Mouse (Mus musculus) ES-E14 (cell line): ENCODE measurements around the gene Mob3b.

Experiments used
- ZC3H11A ChIP-seq: IDR thresholded peaks from 2 replicates; pipeline ENCODE4 v1.6.1; 2012; ENCODE audit warnings: low read depth, mild to moderate bottlenecking, inconsistent platforms, low read length, borderline replicate concordance
- ZNF384 ChIP-seq: IDR thresholded peaks from 2 replicates; pipeline ENCODE4 v1.6.1; 2012; ENCODE audit warnings: low read depth, low read length, inconsistent platforms

- no peak for TF ChIP-seq ZC3H11A
- TF ChIP-seq ZNF384: no peak
These were observed 96.9 kb downstream of the Mob3b start for GRCm38 (mm10) chr4:35060401-35060800.
